Mouse (Mus musculus) forebrain, embryonic 13.5 days (tissue): ENCODE data around the gene Tyrobp. TPM values are rescaled to one million over a fixed set of nuclear protein-coding genes. Genes with fewer than 3 reads are reported as not detected.

Experiments used
- polyA plus RNA-seq: library from polyadenylated mRNA; unstranded; fragments of >200 nt; fragmentation: Nextera tagmentation; extraction: Ambion mirVana; gene quantifications from 2 replicates; pipeline ENCODE4 v1.2.1, GENCODE M21; 2015

The Tyrobp gene
- polyA plus RNA-seq, 1 experiment from 2014 or later = 12.1 TPM

Other genes starting within 250 kb of the Tyrobp start
- 19.5 and 23.7 TPM in 2 replicates for gene Zfp146, start 244.0 kb upstream of the Tyrobp start, polyA plus RNA-seq
- gene Cox7a1, start 229.6 kb upstream of the Tyrobp start, polyA plus RNA-seq = 1.7 and 4.4 TPM in 2 replicates
- gene Capns1, start 214.9 kb upstream of the Tyrobp start, polyA plus RNA-seq = 51.9 and 54.9 TPM in 2 replicates
- gene Polr2i, start 181.8 kb upstream of the Tyrobp start, polyA plus RNA-seq = 189 and 194 TPM in 2 replicates
- gene Tbcb, start 181.5 kb upstream of the Tyrobp start, polyA plus RNA-seq = 318 and 339 TPM in 2 replicates
- not detected in 2 replicates for gene Ovol3, start 178.0 kb upstream of the Tyrobp start, polyA plus RNA-seq
- 0.21 and 0.68 TPM in 2 replicates for gene Thap8, start 133.7 kb upstream of the Tyrobp start, polyA plus RNA-seq
- gene Wdr62, start 133.3 kb upstream of the Tyrobp start, polyA plus RNA-seq = 11.6 and 13.2 TPM in 2 replicates
- 88.8 and 91.4 TPM in 2 replicates for gene Clip3, start 122.0 kb upstream of the Tyrobp start, polyA plus RNA-seq
- 101 and 102 TPM in 2 replicates for gene Alkbh6, start 105.0 kb upstream of the Tyrobp start, polyA plus RNA-seq
- 9.2 and 12.7 TPM in 2 replicates for gene Syne4, start 99.0 kb upstream of the Tyrobp start, polyA plus RNA-seq
- gene E130208F15Rik, start 92.0 kb upstream of the Tyrobp start, polyA plus RNA-seq = not detected in 2 replicates
- 24.2 and 24.7 TPM in 2 replicates for gene Sdhaf1, start 89.9 kb upstream of the Tyrobp start, polyA plus RNA-seq
- 8.1 and 9.7 TPM in 2 replicates for gene Lrfn3, start 51.0 kb upstream of the Tyrobp start, polyA plus RNA-seq
- 0.88 TPM in 1 of 2 replicates, not detected in the other for gene Hcst, start 6.1 kb downstream of the Tyrobp start, polyA plus RNA-seq
- 1.3 and 1.6 TPM in 2 replicates for gene Nfkbid, start 8.0 kb downstream of the Tyrobp start, polyA plus RNA-seq
- gene Aplp1, start 31.8 kb downstream of the Tyrobp start, polyA plus RNA-seq = 306 and 329 TPM in 2 replicates
- 0.36 and 0.65 TPM in 2 replicates for gene Kirrel2, start 43.9 kb downstream of the Tyrobp start, polyA plus RNA-seq
- 0.15 and 0.18 TPM in 2 replicates for gene Nphs1, start 44.6 kb downstream of the Tyrobp start, polyA plus RNA-seq
- 0.31 TPM in 1 of 2 replicates, not detected in the other for gene Prodh2, start 79.9 kb downstream of the Tyrobp start, polyA plus RNA-seq
- 80.6 and 88.7 TPM in 2 replicates for gene Arhgap33, start 121.3 kb downstream of the Tyrobp start, polyA plus RNA-seq
- 11.0 and 12.1 TPM in 2 replicates for gene Hspb6, start 138.4 kb downstream of the Tyrobp start, polyA plus RNA-seq
- 14.8 and 17.5 TPM in 2 replicates for gene Proser3, start 138.5 kb downstream of the Tyrobp start, polyA plus RNA-seq
- gene Lin37, start 146.1 kb downstream of the Tyrobp start, polyA plus RNA-seq = 53.0 and 65.1 TPM in 2 replicates
- gene U2af1l4, start 149.5 kb downstream of the Tyrobp start, polyA plus RNA-seq = 114 and 122 TPM in 2 replicates
- 20.2 and 22.5 TPM in 2 replicates for gene Gm49396, start 149.6 kb downstream of the Tyrobp start, polyA plus RNA-seq
- 128 and 141 TPM in 2 replicates for gene Psenen, start 149.9 kb downstream of the Tyrobp start, polyA plus RNA-seq
- gene Igflr1, start 151.7 kb downstream of the Tyrobp start, polyA plus RNA-seq = 7.4 and 8.2 TPM in 2 replicates
- 11.6 and 14.1 TPM in 2 replicates for gene Kmt2b, start 175.0 kb downstream of the Tyrobp start, polyA plus RNA-seq
- gene Zbtb32, start 185.1 kb downstream of the Tyrobp start, polyA plus RNA-seq = 0.34 and 0.43 TPM in 2 replicates
- 0.19 and 0.37 TPM in 2 replicates for gene Upk1a, start 199.1 kb downstream of the Tyrobp start, polyA plus RNA-seq
- gene Cox6b1, start 212.4 kb downstream of the Tyrobp start, polyA plus RNA-seq = 944 and 1,056 TPM in 2 replicates
- gene Etv2, start 222.1 kb downstream of the Tyrobp start, polyA plus RNA-seq = not detected in 2 replicates
- gene Rbm42, start 236.6 kb downstream of the Tyrobp start, polyA plus RNA-seq = 144 and 146 TPM in 2 replicates